Mouse (Mus musculus): ENCODE data around the gene Atp2b2.

Atp2b2 gene

DNA sequence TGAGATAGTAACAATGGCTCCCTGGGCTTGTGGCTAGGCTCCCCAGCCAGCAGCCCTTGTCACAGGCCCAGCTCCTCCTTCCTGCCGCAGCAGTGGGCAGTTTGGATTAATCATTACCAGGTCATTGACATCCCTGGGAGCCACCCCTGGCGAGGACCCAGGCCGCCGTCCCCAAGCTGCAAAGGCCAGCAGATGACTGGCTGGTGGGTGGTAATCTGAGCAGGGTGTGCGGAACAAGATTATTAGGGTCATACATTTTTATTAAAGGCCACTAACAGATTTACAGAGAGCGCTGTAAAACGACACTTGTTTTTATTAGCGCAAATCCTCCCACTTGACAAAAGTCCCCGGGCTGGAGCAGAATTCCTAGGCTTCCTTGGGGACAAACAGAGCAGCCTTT, 29.6 kb downstream of the Atp2b2 start:
- DNase-seq (ENCODE audit: low spot score in 2 of 2) = no peak

DNA sequence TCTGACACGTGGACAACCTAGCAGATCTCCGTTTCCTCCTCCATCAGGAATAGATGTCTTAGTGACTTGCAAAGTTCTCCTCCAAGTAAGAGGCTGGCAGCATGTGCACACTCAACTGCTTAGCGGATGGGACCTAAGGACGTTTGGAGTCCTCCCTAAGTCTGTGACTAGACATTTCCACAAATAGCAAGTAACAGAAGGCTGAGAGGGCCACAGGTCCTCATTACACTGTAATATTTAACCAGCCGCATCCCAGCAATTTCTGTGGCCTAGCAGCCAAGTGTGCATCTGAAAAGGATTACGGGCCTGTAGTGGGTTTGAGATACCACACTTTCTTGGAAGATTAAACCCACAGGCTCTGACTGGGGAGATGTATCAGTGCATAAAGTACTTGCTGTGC, 30.4 kb downstream of the Atp2b2 start:
- no peak for DNase-seq (ENCODE audit: low spot score in 2 of 2)

DNA sequence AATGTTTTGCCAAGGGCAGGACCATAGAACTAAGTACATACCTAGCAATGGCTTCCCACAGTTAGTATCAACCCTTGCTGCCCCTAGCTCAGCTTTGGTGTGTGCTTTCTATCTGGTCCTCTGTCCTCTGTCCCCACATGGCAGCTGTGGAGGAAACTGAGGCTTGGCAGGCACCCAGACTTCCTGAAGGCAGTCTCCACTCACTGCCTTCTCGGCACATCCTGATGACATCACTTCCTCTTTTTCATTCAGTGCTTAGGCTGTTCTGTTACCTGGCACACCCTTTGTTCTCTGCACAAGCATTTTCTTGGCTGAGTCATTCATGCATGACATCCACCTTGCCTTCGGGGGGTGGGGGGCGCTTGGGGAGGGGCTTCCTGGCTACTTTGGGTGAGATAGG, 38.6 kb downstream of the Atp2b2 start:
- no peak for DNase-seq (ENCODE audit: low spot score in 2 of 2)

GRCm38 (mm10) chr6:114000928-114001327, 41.5 kb downstream of the Atp2b2 start:
- DNase-seq (ENCODE audit: low spot score in 2 of 2) = no peak

GRCm38 (mm10) chr6:114000304-114000703, 42.1 kb downstream of the Atp2b2 start:
- no peak for DNase-seq (ENCODE audit: low spot score in 2 of 2)

GRCm38 (mm10) chr6:113998413-113998812, 44.0 kb downstream of the Atp2b2 start:
- DNase-seq (ENCODE audit: low spot score in 2 of 2) = no peak

DNA sequence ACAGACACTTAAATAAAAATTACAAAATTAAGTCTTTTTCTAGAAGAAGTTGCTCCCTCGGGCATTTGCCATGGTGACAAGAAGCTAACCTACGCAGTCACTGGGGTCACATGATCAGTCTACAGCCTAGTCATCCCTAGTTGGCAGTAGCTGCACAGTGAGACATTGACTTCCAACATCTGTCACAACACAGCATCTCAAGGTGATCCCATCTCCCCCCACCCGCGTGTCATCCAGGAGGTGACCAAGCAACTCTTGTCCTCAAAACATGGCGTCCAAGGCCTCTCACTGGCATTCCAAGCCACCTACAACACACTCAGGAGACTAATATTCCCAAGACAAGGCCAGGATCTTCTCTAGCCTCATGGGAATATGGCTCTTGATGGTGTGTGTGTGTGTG, 48.2 kb downstream of the Atp2b2 start:
- no peak for DNase-seq (ENCODE audit: low spot score in 2 of 2)

GRCm38 (mm10) chr6:113992101-113992500, 50.3 kb downstream of the Atp2b2 start:
- no peak for DNase-seq (ENCODE audit: low spot score in 2 of 2)

- no peak for DNase-seq (ENCODE audit: low spot score in 2 of 2)
Measured at GRCm38 (mm10) chr6:113991482-113991881, 50.9 kb downstream of the Atp2b2 start.

- no peak for DNase-seq (ENCODE audit: low spot score in 2 of 2)
Measured at GRCm38 (mm10) chr6:113990044-113990443, 52.4 kb downstream of the Atp2b2 start.

- DNase-seq (ENCODE audit: low spot score in 2 of 2) = no peak
Measured at GRCm38 (mm10) chr6:113988521-113988920, 53.9 kb downstream of the Atp2b2 start.

- DNase-seq (ENCODE audit: low spot score in 2 of 2) = no peak
Measured at GRCm38 (mm10) chr6:113986671-113987070, 55.7 kb downstream of the Atp2b2 start.

- DNase-seq (ENCODE audit: low spot score in 2 of 2) = no peak
Measured at GRCm38 (mm10) chr6:113978673-113979072, 63.7 kb downstream of the Atp2b2 start.

DNA sequence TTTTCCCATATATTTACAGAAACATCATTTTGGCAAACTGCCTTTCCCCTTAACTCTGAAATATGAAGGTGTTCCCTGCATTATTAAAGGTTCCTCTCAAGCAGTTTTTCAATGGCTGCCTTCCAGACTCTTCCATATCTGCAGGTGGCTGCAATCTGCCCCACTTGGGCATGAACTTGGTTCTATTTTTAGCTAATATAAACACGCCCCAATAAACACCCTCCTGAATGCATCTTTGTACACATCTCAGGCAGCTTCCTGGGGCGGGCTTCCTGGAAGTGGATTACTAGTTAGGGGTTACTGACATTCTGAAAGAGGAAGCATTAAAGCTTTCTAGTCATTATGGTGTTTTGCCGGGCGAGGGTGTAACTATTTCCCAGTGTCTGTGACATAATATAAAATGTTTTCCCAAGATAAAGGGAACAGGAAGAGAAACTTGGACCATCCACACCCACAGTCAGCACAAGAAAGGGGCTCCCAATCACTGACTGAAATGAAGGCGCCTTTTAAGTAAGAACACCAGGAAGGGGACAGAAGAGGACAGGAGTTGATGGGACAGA, 64.2 kb downstream of the Atp2b2 start:
- DNase-seq (ENCODE audit: low spot score in 2 of 2) = no peak

GRCm38 (mm10) chr6:113970900-113971299, 71.5 kb downstream of the Atp2b2 start:
- DNase-seq (ENCODE audit: low spot score in 2 of 2) = no peak

GRCm38 (mm10) chr6:113970464-113970863, 71.9 kb downstream of the Atp2b2 start:
- no peak for DNase-seq (ENCODE audit: low spot score in 2 of 2)

DNA sequence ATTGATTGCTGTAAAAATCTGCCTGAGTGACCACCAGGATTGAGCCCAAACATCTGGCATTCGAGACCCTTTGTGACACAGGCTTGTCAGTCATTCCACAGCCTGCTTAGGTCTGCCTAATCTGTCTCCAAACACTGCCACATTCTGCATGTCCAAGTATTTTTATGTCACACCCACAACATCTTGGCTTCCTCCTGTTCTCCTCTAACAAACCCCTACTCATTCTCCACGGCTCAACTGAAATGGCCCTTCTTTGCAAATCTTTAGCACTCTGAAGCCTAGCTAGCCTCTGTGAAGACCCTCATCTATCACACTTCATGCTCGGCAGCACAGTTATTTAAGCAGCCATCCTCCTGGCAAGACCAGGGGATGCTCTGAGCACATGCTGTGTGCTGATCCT, 72.7 kb downstream of the Atp2b2 start:
- no peak for DNase-seq (ENCODE audit: low spot score in 2 of 2)

- peak in 1 of 2 experiments; percentile 3 for DNase-seq (ENCODE audit: low spot score in 2 of 2)
Measured at GRCm38 (mm10) chr6:113962811-113963210, 79.6 kb downstream of the Atp2b2 start.

DNA sequence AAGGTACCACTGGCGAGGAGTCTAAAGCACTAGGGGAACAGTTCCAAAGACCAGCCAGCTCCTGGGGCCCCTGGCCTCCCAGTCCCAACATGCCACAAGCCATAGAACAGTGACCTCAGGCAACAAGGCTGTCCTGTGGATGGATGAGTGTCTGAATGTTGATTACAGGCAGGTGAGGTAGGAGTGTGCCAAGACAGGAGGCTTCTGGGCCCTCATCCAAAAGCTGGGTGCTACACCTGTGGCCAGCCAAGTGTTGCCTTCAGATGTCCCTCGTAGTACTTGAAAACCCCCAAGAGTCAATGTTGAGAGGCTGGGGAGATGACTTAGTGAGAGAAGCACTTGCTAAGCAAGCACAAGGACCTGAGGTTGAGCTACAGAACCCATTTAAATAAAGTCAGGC, 80.8 kb downstream of the Atp2b2 start:
- DNase-seq (ENCODE audit: low spot score in 2 of 2) = no peak

- DNase-seq (ENCODE audit: low spot score in 2 of 2) = no peak
Measured at GRCm38 (mm10) chr6:113959336-113959735, 83.1 kb downstream of the Atp2b2 start.

- DNase-seq (ENCODE audit: low spot score in 2 of 2) = no peak
Measured at GRCm38 (mm10) chr6:113958714-113959113, 83.7 kb downstream of the Atp2b2 start.

- DNase-seq (ENCODE audit: low spot score in 2 of 2) = no peak
Measured at GRCm38 (mm10) chr6:113958003-113958402, 84.4 kb downstream of the Atp2b2 start.

DNA sequence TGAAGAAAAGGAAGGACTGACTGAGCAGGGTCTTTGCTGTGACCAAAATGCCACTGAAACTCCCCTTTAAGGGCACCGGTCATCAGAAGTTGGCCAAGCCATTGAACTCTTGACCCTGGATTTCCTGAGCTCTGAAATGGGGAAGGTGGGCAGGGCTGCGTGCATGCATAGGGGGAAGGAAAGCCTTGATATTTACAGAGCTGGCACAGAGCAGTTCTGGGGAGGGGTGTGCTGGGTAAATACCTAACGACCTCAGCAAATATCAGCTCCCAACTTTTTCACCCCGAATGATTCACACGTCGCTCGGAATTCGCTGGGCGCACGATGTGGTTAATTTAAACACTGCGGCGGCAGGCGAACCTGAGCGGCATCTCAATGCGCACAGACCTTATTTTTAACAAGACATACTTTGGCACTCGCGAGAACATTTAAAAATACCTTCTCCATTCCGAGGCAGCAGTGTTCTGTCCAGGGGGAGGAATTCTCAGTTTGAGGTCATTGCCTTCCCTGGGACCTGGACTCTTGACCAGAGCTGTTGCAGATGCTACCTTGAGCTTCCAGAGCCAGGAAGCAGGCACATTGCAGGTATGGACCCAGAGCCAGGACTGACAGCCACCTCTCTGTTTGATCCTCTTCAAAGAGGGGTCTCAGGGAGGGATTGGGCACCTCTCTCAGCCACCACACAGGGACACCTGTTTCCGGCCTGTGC, 85.0 kb downstream of the Atp2b2 start:
- no peak for DNase-seq (ENCODE audit: low spot score in 2 of 2)

DNA sequence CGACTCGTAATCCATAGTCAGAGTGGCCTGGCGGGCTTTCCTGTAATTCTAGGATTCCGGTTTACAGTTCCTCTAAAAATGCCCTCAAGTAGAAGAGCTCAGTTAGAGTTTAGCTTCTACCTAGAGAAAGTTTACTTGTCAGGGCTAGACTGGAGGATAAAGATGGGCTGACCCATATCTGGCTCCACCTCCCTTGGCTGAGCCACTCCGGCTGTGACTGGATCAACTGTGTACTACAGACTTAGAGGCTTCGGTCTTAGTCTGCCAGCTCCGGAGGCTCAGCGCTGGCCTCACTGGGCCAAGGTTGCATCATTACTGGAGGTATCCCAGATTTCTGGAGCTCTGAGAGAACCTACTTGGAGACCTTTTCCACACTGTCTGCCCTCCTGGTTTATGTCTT, 94.9 kb downstream of the Atp2b2 start:
- no peak for DNase-seq (ENCODE audit: low spot score in 2 of 2)

All from urinary bladder, adult 18-20 months (tissue).